Mouse (Mus musculus) hindbrain, embryonic 16.5 days (tissue): ENCODE data around the gene Rrp1. TPM values are rescaled to one million over a fixed set of nuclear protein-coding genes. Genes with fewer than 3 reads are reported as not detected.

Experiments used
- ATAC-seq: fragments of 200-750 bp; cut with Nextera tagmentation; 2 replicates; pipeline ENCODE4 v1.8.0; 2017; ENCODE audit warnings: moderate TSS enrichment, moderate library complexity
- H3K27ac ChIP-seq: fragments of 300-500 bp; sonication (generic); 2 replicates; pipeline ENCODE4 v1.5.1; 2014; ENCODE audit warnings: low read depth, mild to moderate bottlenecking, control low read depth, low read length, moderate library complexity
- H3K27me3 ChIP-seq: fragments of 300-500 bp; sonication (generic); replicated peaks from 2 replicates; pipeline ENCODE4 v1.6.1; 2014; ENCODE audit warnings: low read length; ENCODE audit not compliant: control insufficient read depth, insufficient read depth
- H3K36me3 ChIP-seq: fragments of 300-500 bp; sonication (generic); 2 replicates; pipeline ENCODE4 v1.6.1; 2014; ENCODE audit warnings: mild to moderate bottlenecking, low read length, moderate library complexity, mixed read lengths; ENCODE audit not compliant: control insufficient read depth, insufficient read depth
- H3K4me1 ChIP-seq: fragments of 300-500 bp; sonication (generic); 2 replicates; pipeline ENCODE4 v1.6.1; 2014; ENCODE audit warnings: low read depth, low read length; ENCODE audit not compliant: control insufficient read depth, insufficient read depth
- H3K4me2 ChIP-seq: fragments of 300-500 bp; sonication (generic); 2 replicates; pipeline ENCODE4 v1.6.1; 2014; ENCODE audit warnings: mild to moderate bottlenecking, low read length, control low read depth, moderate library complexity
- H3K4me3 ChIP-seq: fragments of 300-500 bp; sonication (generic); 2 replicates; pipeline ENCODE4 v1.5.1; 2014; ENCODE audit warnings: mild to moderate bottlenecking, low read length, control low read depth, moderate library complexity
- H3K9ac ChIP-seq: fragments of 300-500 bp; sonication (generic); 2 replicates; pipeline ENCODE4 v1.6.1; 2014; ENCODE audit warnings: low read depth, mild to moderate bottlenecking, control low read depth, low read length, moderate library complexity
- H3K9me3 ChIP-seq: fragments of 300-500 bp; sonication (generic); 2 replicates; pipeline ENCODE4 v1.6.1; 2014; ENCODE audit warnings: mild to moderate bottlenecking, low read length, moderate library complexity; ENCODE audit not compliant: control insufficient read depth
- WGBS: fragments of 180-500 bp; shearing (Covaris S2); extraction: QIAGEN DNeasy Blood & Tissue Kit; methylation state at CpG from one replicate; pipeline ENCODE4 v1.1.7; 2014; 5-methylcytosine and 5-hydroxymethylcytosine counted together
- microRNA-seq: library from miRNA; unstranded; fragments of <30 nt; microRNA quantifications from one replicate; pipeline ENCODE4, GENCODE M21; 2017
- polyA plus RNA-seq: library from polyadenylated mRNA; unstranded; fragments of >200 nt; fragmentation: Nextera tagmentation; extraction: Ambion mirVana; gene quantifications from 2 replicates; pipeline ENCODE4 v1.2.1, GENCODE M21; 2015

Rrp1 gene
- polyA plus RNA-seq, 1 experiment from 2014 or later, result 440 TPM

DNA sequence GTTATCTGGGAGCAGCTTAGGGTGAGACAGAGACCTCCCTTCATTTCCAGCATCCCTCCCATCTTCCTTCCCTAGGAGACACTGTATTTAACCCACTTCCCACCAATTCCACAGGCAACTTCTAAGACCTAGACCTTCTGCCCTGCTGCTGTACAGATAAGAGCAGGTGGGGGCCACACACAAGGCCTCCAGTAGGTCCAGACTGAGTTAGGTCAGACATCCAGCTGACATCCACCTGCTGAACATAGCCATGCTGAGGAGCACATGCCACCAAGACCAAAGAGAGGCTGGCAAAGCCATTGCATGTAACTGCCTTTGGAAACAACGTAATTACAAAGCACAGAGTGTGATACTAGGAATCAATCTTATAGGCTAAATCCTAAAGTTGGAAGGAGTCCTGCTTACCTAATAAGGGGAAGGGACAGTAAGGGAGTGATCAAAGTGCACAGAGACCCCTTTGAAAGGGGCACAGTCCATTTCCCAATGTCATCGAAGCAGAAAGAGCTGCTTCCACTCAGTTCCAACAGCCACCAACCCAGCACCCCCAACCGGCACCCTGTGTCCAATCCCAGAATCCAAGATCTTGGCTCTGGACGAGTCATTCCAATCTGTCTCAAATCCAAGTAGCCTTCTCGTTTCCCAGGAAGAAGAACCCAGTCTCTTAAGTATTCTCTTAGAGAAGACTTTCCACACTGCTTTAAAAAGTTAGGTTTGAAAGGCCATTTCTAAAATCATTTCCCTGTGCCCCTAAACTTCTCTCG is 61.9 kb downstream of the Rrp1 start:
- peaks cover 29% of the 10 kb centered on the region for H3K4me1 ChIP-seq
- H3K9me3 ChIP-seq, result no peaks in the 10 kb centered on the region
- H3K4me3 ChIP-seq, result peak overlapping the region; percentile 93
- H3K27me3 ChIP-seq, result no peaks in the 10 kb centered on the region
- H3K27ac ChIP-seq, result peak overlapping the region; percentile 82; the same call in 1 of the 2 replicates
- WGBS, result 19% methylated on average over 6 of the region's 6 CpGs
- no peaks in the 10 kb centered on the region for H3K36me3 ChIP-seq
- H3K4me2 ChIP-seq, result peak overlapping the region; percentile 85
- ATAC-seq, result no peak
- H3K9ac ChIP-seq, result peak overlapping the region; percentile 99

Small RNAs within 50 kb of the gene (microRNA-seq; reads per million reads assigned to microRNA genes)
- gene Mir6410 (not detected), gene Mir6907 (1.5 reads per million), gene Mir6908 (1.9 reads per million)

Other genes with a start within 250 kb of the Rrp1 start
- gene D10Jhu81e, start 243.3 kb downstream of the Rrp1 start, polyA plus RNA-seq, result 31.8 and 35.4 TPM in 2 replicates
- gene Pwp2, start 227.9 kb downstream of the Rrp1 start, polyA plus RNA-seq, result 15.9 and 17.0 TPM in 2 replicates
- gene Trappc10, start 168.4 kb downstream of the Rrp1 start, polyA plus RNA-seq, result 11.3 and 21.5 TPM in 2 replicates
- 44.0 and 70.1 TPM in 2 replicates for gene Agpat3, start 60.6 kb downstream of the Rrp1 start, polyA plus RNA-seq
- 86.1 and 102 TPM in 2 replicates for gene Cstb, start 12.6 kb upstream of the Rrp1 start, polyA plus RNA-seq
- 52.5 and 59.5 TPM in 2 replicates for gene Pdxk, start 51.9 kb upstream of the Rrp1 start, polyA plus RNA-seq
- not detected in 2 replicates for gene Olfr1358, start 104.4 kb upstream of the Rrp1 start, polyA plus RNA-seq
- 76.5 and 79.8 TPM in 2 replicates for gene Ilvbl, start 161.3 kb upstream of the Rrp1 start, polyA plus RNA-seq
- gene Syde1, start 178.9 kb upstream of the Rrp1 start, polyA plus RNA-seq, result 3.4 and 4.2 TPM in 2 replicates
- not detected in 2 replicates for gene Olfr1357, start 205.0 kb upstream of the Rrp1 start, polyA plus RNA-seq